Mouse (Mus musculus): ENCODE data around the gene Arl14. TPM values are rescaled to one million over a fixed set of nuclear protein-coding genes. Genes with fewer than 3 reads are reported as not detected.
A peak's percentile ranks its signal among the peaks of the same experiment; 100 is the strongest.

Gene Arl14
- polyA plus RNA-seq, 1 experiment from 2014 or later = not detected

DNA sequence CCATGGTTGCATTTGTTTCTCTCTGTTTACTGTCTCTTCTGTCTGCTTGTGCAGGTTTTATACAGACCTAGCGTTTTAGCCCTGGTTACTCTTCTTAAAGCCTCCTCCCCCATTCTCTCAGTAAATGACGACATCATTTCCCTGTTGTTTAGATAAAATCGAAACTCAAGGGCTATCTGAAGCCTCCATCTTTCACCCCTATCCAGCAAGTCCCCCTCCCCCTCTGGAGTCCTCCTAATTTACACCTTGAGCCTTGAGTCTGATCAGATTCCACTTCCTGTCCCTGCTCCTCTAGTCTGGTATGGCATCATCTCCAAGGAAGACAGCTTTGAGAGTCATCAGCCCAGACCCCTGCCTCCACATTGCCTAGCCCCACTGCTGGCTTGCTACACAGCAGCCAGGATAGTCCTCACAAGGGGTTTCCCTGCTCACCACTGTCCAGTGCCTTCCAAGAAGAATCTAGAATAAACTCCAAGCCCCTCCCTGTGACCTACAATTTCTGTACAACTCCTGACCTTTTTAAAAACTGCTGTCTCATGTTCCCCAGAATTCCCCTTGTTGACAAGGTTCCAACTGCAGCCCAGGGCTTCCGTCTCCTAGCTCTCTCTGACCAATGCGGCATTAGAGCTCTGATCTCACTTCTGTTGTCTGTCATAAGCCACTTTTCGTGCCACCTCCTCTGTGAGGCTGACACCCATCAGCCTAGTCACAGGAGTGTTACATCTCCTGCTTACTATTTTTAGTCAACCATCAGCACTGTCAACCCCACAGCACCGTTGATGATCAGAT lies 16.8 kb upstream of the Arl14 start:
- no peaks in the 10 kb centered on the region for H3K36me3 ChIP-seq (ENCODE audit: control insufficient read depth, insufficient read depth, low read length)
- no peaks in the 10 kb centered on the region for H3K9me3 ChIP-seq (ENCODE audit: control insufficient read depth, low read length)
- H3K9ac ChIP-seq (ENCODE audit: low read length) = no peak overlapping the region
- no peaks in the 10 kb centered on the region for H3K4me1 ChIP-seq (replicated peaks; ENCODE audit: control insufficient read depth, insufficient read depth, low read length)
- WGBS = 71% methylated on average over 7 of the region's 7 CpGs
- no peak for ATAC-seq (replicated peaks; ENCODE audit: low FRiP score)
- no peak overlapping the region for H3K4me2 ChIP-seq (ENCODE audit: low read depth, low read length, severe bottlenecking)
- no peak for DNase-seq (ENCODE audit: low spot score)
- no peaks in the 10 kb centered on the region for H3K27me3 ChIP-seq (ENCODE audit: control insufficient read depth, insufficient read depth, low read length)
- no peak overlapping the region for H3K27ac ChIP-seq (ENCODE audit: low read depth, low read length)
- H3K4me3 ChIP-seq (ENCODE audit: low read depth, low read length) = no peak overlapping the region

DNA sequence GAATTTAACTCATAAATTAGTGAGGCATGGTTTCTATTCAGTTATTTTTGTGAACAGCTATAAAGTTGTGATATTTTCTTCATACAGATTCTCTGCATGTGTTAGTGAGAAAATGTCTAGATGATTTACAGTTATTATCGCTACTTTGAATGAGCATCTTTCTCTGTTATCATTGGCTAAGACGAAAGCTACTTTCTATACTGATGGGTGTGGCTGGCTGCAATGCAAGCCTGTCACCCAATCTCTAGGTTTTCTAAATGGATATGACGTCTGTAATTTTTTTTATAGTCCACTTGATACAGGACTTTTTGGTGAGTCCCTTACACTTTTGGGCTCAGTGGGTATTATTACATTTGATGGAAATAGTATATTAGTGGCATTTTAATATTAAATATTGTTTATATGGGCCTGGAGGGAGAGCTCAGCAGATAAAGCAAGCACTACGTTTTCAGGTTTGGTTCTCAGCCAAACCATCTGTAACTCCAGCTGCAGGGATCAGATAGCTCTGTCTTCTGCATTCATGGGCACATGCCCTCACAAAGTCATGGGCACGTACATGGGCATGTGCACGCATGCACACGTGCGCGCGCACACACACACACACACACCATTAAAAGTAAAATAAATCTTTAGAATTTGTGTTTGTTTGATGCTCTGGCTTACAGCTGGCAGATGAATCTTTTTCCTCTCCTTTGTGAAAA lies 15.9 kb upstream of the Arl14 start:
- Histone ChIP-seq H3K4me2 (ENCODE audit: low read depth, low read length, severe bottlenecking) (no peak overlapping the region), H3K27me3 (ENCODE audit: control insufficient read depth, insufficient read depth, low read length) (no peaks in the 10 kb centered on the region), H3K4me3 (ENCODE audit: low read depth, low read length) (no peak overlapping the region), H3K9ac (ENCODE audit: low read length) (no peak overlapping the region), H3K9me3 (ENCODE audit: control insufficient read depth, low read length) (no peaks in the 10 kb centered on the region), H3K4me1 (replicated peaks; ENCODE audit: control insufficient read depth, insufficient read depth, low read length) (no peaks in the 10 kb centered on the region), H3K36me3 (ENCODE audit: control insufficient read depth, insufficient read depth, low read length) (no peaks in the 10 kb centered on the region), H3K27ac (ENCODE audit: low read depth, low read length) (no peak overlapping the region)
- 90% methylated on average over 10 of the region's 10 CpGs for WGBS
- no peak for ATAC-seq (replicated peaks; ENCODE audit: low FRiP score)
- no peak for DNase-seq (ENCODE audit: low spot score)

DNA sequence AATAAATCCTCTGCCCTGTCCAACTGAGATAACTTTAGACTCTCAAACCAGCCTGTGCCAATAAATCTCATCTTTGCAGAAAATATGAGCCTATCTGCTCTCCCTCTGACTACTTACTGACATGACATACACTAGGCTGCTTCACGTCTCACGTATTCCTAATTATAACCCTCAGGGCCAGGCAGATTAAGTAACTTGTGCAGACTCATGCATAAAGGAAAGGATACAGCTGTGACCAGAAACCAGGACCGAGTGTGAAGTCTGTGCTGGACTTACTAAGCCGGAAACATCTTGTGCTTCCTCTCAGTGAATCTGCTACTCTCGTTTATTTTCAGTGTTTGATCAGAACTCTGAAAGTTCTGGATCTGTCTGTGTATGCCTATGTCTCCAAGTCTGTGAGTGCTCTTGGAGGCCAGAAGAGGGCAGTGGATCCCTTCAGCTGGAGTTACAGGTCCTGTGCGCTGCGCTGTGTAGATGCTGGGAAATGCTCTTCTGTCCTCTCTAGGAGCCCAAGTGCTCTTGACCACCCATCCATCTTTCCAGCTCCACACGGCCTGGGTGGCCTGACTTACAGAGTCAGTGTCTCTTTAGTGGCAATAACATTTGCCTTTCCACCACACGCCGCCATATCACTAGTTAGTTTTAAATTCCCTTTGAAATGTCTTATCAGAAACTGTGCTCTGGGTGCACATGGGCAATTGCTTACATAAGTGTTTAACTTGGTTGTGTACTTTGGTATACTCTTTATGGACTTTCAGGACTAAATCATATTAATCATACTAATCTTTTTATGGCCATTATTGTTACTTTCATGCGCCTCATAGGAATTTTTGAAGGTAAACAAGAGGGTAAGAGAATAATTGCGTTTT lies 13.5 kb upstream of the Arl14 start:
- Histone ChIP-seq H3K36me3 (ENCODE audit: control insufficient read depth, insufficient read depth, low read length) (no peaks in the 10 kb centered on the region), H3K9ac (ENCODE audit: low read length) (no peak overlapping the region), H3K27ac (ENCODE audit: low read depth, low read length) (no peak overlapping the region), H3K4me2 (ENCODE audit: low read depth, low read length, severe bottlenecking) (no peak overlapping the region), H3K9me3 (ENCODE audit: control insufficient read depth, low read length) (no peaks in the 10 kb centered on the region), H3K27me3 (ENCODE audit: control insufficient read depth, insufficient read depth, low read length) (no peaks in the 10 kb centered on the region), H3K4me3 (ENCODE audit: low read depth, low read length) (no peak overlapping the region), H3K4me1 (replicated peaks; ENCODE audit: control insufficient read depth, insufficient read depth, low read length) (no peaks in the 10 kb centered on the region)
- peak; percentile 30; the same call in 1 of the 2 replicates for ATAC-seq (replicated peaks; ENCODE audit: low FRiP score)
- DNase-seq (ENCODE audit: low spot score) = no peak
- 76% methylated on average over 12 of the region's 12 CpGs for WGBS

DNA sequence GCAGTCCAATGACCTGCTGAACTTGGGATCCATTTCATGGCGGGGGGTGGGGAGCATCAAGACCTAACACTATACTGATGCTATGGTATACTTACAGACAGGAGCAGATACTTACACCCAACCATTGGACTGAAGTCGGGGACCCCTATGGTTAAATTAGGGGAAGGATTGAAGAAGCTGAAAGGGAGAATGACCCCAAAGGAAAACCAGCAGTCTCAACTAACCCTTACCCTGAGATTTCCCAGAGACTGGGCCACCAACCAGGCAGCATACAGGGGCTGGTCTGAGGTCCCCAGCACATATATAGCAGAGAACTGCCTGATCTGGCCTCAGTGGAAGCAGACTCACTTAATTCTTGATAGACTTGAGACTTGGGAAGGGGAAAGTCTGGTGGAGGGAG lies 10.0 kb upstream of the Arl14 start:
- ATAC-seq (replicated peaks; ENCODE audit: low FRiP score) = no peak
- WGBS = 81% methylated on average over 2 of the region's 2 CpGs
- no peaks in the 10 kb centered on the region for H3K4me1 ChIP-seq (replicated peaks; ENCODE audit: control insufficient read depth, insufficient read depth, low read length)
- no peak overlapping the region for H3K4me3 ChIP-seq (ENCODE audit: low read depth, low read length)
- H3K4me2 ChIP-seq (ENCODE audit: low read depth, low read length, severe bottlenecking) = no peak overlapping the region
- no peak overlapping the region for H3K9ac ChIP-seq (ENCODE audit: low read length)
- no peaks in the 10 kb centered on the region for H3K9me3 ChIP-seq (ENCODE audit: control insufficient read depth, low read length)
- H3K27ac ChIP-seq (ENCODE audit: low read depth, low read length) = no peak overlapping the region
- H3K27me3 ChIP-seq (ENCODE audit: control insufficient read depth, insufficient read depth, low read length) = no peaks in the 10 kb centered on the region
- H3K36me3 ChIP-seq (ENCODE audit: control insufficient read depth, insufficient read depth, low read length) = no peaks in the 10 kb centered on the region
- DNase-seq (ENCODE audit: low spot score) = no peak

DNA sequence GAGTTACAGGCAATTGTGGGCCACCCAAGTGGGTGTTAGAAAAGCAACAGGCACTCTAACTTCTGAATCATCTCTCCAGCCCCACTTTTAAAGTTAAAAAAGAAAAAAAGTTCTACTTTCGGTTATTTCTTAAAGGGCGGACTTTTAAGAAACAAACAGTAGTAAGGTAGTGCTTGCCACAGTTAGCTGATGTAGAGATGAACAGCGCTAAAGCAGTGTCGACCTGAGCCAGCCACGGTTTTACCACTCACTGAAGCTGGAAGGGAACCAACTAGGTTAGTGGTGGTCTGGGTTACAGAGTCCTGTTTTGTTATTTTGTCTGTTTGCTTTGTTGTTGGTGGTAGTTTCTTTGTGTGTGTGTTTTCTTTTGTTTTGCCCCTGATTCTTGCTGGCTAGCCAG lies 8.8 kb upstream of the Arl14 start:
- H3K27ac ChIP-seq (ENCODE audit: low read depth, low read length) = no peak overlapping the region
- no peaks in the 10 kb centered on the region for H3K27me3 ChIP-seq (ENCODE audit: control insufficient read depth, insufficient read depth, low read length)
- H3K9ac ChIP-seq (ENCODE audit: low read length) = no peak overlapping the region
- WGBS = 94% methylated on average over 5 of the region's 5 CpGs
- no peak overlapping the region for H3K4me3 ChIP-seq (ENCODE audit: low read depth, low read length)
- no peaks in the 10 kb centered on the region for H3K9me3 ChIP-seq (ENCODE audit: control insufficient read depth, low read length)
- no peak for DNase-seq (ENCODE audit: low spot score)
- H3K4me2 ChIP-seq (ENCODE audit: low read depth, low read length, severe bottlenecking) = no peak overlapping the region
- ATAC-seq (replicated peaks; ENCODE audit: low FRiP score) = no peak
- H3K4me1 ChIP-seq (replicated peaks; ENCODE audit: control insufficient read depth, insufficient read depth, low read length) = no peaks in the 10 kb centered on the region
- no peaks in the 10 kb centered on the region for H3K36me3 ChIP-seq (ENCODE audit: control insufficient read depth, insufficient read depth, low read length)

DNA sequence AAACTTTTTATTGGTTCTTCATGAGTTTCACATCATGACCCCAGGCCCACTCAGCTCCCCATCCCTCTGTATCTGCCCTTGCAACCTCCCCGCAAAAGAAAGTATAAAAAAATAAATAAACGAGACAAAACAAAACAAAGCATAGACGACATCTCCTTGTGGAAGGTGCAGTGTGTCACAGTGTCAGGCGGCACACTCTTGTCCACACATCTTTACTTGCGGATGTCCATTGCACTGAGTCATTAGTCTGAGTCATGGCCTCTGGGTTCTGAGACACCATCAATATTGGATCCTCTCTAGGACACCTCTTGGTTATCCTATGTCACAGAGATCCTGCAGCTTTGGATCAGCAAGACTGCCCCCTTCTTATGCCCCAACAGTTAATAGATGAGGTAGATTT lies 7.7 kb upstream of the Arl14 start:
- H3K4me3 ChIP-seq (ENCODE audit: low read depth, low read length) = no peak overlapping the region
- ATAC-seq (replicated peaks; ENCODE audit: low FRiP score) (no peak), DNase-seq (ENCODE audit: low spot score) (no peak)
- no peak overlapping the region for H3K9ac ChIP-seq (ENCODE audit: low read length)
- no peaks in the 10 kb centered on the region for H3K27me3 ChIP-seq (ENCODE audit: control insufficient read depth, insufficient read depth, low read length)
- no peaks in the 10 kb centered on the region for H3K36me3 ChIP-seq (ENCODE audit: control insufficient read depth, insufficient read depth, low read length)
- H3K4me1 ChIP-seq (replicated peaks; ENCODE audit: control insufficient read depth, insufficient read depth, low read length) = no peaks in the 10 kb centered on the region
- WGBS = 94% methylated on average over 5 of the region's 5 CpGs
- no peak overlapping the region for H3K27ac ChIP-seq (ENCODE audit: low read depth, low read length)
- no peak overlapping the region for H3K4me2 ChIP-seq (ENCODE audit: low read depth, low read length, severe bottlenecking)
- H3K9me3 ChIP-seq (ENCODE audit: control insufficient read depth, low read length) = no peaks in the 10 kb centered on the region

DNA sequence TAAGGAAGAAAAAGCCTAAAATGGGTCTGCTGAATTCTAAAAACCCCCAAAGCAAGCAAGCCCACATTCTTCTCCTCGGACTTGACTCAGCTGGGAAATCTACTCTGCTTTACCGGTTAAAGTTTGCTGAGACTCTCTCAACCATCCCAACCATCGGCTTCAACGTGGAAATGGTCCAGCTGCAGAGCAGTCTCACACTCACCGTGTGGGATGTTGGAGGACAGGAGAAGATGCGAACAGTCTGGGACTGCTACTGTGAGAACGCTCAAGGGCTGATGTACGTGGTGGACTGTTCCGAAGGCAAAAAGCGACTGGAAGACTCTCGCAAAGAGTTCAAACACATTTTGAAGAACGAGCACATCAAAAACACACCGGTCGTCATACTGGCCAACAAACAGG lies 282 bp downstream of the Arl14 start:
- WGBS = 93% methylated on average over 14 of the region's 14 CpGs
- H3K9me3 ChIP-seq (ENCODE audit: control insufficient read depth, low read length) = no peaks in the 10 kb centered on the region

DNA sequence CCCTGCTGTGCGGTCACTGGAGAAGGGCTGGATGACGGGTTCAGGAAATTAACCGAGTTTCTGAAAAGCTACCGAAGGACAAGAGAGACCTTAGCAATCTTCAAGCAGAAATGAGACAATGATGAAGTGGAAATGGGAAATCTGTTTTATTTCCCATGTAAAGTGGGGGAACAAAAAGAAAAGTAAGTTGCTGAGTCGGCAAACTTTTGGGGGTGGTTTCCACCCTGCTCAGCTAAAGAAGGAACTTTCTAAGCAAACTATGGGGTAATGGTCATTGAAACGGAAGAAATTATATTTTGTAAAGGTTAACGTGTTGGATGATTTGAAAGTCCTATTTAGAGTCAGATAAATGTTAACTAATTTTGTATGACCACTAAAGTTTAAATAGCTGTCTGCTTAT lies 768 bp downstream of the Arl14 start:
- ATAC-seq (replicated peaks; ENCODE audit: low FRiP score) = no peak

More for the DNA sequence above, 282 bp downstream of the Arl14 start:
- Histone ChIP-seq H3K4me2 (ENCODE audit: low read depth, low read length, severe bottlenecking) (no peak overlapping the region), H3K4me3 (ENCODE audit: low read depth, low read length) (no peak overlapping the region), H3K36me3 (ENCODE audit: control insufficient read depth, insufficient read depth, low read length) (no peaks in the 10 kb centered on the region), H3K27ac (ENCODE audit: low read depth, low read length) (no peak overlapping the region), H3K4me1 (replicated peaks; ENCODE audit: control insufficient read depth, insufficient read depth, low read length) (no peaks in the 10 kb centered on the region), H3K27me3 (ENCODE audit: control insufficient read depth, insufficient read depth, low read length) (no peaks in the 10 kb centered on the region), H3K9ac (ENCODE audit: low read length) (no peak overlapping the region)
- no peak for ATAC-seq (replicated peaks; ENCODE audit: low FRiP score)
- no peak for DNase-seq (ENCODE audit: low spot score)

More for the DNA sequence above, 768 bp downstream of the Arl14 start:
- DNase-seq (ENCODE audit: low spot score) = no peak
- H3K4me1 ChIP-seq (replicated peaks; ENCODE audit: control insufficient read depth, insufficient read depth, low read length) = no peaks in the 10 kb centered on the region
- H3K4me2 ChIP-seq (ENCODE audit: low read depth, low read length, severe bottlenecking) = no peak overlapping the region
- no peak overlapping the region for H3K27ac ChIP-seq (ENCODE audit: low read depth, low read length)
- no peaks in the 10 kb centered on the region for H3K9me3 ChIP-seq (ENCODE audit: control insufficient read depth, low read length)
- no peaks in the 10 kb centered on the region for H3K27me3 ChIP-seq (ENCODE audit: control insufficient read depth, insufficient read depth, low read length)
- no peak overlapping the region for H3K9ac ChIP-seq (ENCODE audit: low read length)
- no peaks in the 10 kb centered on the region for H3K36me3 ChIP-seq (ENCODE audit: control insufficient read depth, insufficient read depth, low read length)
- 89% methylated on average over 7 of the region's 7 CpGs for WGBS
- no peak overlapping the region for H3K4me3 ChIP-seq (ENCODE audit: low read depth, low read length)

Data from forebrain, embryonic 11.5 days (tissue).